Mouse (Mus musculus): ENCODE results near the gene Fto.

Gene Fto

DNA sequence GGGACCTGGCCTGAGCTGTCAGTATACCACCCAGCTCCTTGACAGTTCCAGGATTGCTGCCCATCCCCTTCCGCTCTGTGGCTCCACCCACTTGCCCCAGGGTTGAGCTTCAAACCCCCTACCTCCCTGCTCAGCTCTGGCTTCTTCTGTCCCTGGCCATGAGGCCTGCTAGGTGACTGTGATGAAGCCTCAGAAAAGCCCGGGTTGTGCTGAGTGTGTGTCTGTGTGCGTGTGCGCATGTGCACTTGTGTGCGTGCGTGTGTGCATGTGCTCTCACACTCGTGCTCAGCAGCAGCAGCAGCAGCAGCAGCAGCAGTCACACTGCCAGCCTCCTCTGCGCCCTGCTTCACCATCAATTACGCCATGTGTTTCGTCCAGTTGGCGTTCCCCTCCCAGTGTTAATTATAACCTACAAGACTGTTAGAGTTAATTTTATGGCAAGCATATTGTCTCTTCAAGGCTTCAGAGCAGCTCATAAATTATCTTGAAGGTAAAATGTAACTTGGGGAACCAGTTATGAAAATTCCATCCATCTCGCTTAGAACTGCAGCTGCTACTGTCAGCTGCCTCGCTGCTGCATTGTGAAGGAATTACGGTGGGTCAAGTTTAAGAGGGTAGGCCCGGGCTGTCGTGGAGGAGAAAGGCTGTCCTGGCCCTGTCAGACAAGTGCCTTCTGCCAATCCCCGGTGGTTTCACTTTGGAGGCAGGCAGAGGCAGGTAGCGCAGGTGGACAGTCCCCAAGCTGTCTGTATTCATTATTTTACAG, 219.5 kb downstream of the Fto start:
- DNase-seq: no peak

DNA sequence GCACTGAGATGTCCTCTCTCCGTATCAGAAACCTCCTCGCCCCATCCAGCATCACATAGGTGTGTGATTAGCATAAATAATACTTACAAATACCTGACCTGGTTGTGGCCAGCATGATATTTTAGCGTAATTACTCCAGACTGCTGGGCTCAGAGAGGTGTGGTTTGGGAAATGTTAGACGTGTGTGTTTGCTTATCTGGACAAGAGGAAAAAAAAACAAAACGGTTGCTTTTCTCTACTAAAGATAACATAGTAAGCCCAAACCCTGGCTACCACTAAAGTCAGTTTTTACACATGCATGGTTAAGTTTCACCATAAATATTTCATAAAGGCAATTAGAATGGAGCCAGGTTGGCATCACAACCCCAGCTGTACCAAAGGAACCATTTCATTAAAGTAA, 221.4 kb downstream of the Fto start:
- DNase-seq: no peak

DNA sequence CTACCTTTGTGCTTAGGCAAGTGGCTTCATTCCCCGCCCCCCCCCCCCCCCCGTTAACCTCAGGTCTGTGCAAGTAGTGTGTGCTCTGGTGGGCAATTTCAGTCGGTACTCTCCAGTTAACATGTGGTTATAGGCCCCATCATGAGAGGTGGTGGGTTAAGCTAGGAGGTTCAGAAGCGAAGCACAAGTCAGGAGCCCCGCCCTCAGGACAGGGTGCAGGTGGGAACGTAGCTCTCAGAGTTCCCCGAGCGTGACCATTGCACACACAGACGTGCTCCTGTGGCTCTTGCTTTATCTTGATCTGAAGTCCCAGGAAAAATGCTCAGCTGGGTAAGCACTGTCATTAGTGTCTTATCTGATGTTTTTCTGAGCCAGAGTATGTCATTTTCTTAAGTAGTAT, 224.8 kb downstream of the Fto start:
- DNase-seq: peak; percentile 42

DNA sequence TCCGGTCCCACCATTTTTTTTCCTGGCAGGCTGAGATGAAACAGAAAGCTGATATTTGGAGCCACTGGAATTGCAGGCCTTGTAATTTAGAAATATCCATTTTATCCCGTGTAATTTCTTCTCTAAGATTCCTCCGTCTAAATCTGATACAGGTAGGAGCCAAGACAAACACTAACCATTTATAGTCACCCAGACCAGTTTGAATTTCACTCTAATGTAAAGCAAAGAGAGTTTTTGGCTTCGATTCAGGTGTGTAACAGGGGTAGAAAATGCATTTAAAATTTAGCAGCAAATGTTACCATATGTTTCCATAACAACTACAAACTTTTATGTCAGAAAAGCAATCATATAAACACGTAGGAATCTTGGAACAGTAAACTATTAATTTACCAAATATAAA, 225.6 kb downstream of the Fto start:
- DNase-seq: no peak

DNA sequence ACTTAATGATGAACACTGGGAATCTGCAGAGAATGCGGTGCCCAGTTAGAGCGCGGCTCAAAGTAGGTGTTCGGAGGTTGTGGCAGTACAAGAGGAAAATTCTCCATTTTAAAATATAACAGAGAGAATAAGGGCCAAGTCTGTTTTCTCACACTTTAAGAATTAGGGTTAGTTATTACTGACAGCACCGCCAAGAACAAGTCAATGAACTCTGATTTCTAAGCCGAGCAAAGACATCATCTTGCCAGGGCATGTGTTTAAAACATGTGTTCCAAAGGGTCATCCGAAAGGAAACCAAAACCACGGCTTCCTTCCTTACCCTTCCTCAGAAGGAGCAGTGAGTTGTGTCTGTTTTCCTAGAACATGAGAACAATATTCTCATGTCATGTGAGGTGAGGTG, 226.3 kb downstream of the Fto start:
- DNase-seq: peak; percentile 39

DNA sequence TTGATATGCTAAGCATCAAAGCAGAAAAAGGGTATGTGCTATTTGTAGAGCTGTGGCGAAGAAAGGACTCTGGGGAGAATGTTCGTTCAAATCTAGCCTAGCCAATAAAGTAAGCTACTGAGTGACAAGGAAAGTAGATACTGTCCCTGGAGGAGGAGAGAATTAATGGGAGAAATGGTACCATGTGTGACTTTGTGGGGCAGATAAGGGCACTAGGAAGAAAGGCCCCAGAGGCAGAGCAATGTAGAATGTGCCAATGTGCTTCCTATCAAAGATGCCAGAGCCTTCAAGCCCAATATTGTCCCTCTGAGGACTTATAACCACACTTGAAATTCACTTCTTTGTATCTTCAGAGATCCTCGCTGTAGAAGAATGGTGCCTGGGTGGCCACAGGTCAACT, 227.9 kb downstream of the Fto start:
- no peak for DNase-seq

DNA sequence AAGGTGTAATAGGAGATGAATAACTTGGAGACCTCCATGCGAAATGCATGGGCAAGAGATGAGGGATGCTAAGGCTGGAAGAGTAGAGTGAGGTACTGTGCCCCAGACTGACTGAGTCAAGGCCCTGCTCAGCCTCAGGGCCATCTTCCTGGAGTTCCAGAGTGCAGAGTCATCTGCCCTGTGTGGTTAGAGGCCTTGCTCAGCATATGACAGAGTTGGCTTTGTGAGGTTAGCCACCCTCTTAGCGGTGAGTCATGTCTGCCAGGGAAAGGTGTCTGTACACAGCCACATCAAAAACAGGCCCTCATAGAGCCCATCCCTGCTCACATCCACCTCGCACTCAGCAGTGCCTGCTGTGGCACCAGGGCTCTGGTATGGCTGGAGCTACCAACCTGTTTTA, 232.2 kb downstream of the Fto start:
- no peak for DNase-seq

DNA sequence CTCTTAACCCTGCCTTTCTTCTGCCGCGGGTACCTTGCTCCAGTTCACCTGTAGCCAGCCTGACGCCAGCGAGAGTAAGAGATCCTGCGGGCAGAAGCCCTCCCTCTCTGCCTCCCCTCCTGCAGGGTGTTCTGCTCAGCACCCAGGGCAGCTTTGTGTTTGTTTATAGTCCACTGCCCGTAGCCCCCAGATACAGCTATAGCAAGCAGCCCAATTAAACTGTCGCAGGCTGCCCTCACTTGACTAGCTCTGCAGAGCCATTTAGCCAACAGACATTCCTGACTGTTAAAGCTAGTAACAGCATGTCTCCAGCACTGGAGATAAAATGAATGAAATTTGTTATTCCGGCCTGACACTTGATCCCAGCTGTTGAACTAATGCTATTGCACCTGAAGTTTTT, 233.3 kb downstream of the Fto start:
- DNase-seq: no peak

DNA sequence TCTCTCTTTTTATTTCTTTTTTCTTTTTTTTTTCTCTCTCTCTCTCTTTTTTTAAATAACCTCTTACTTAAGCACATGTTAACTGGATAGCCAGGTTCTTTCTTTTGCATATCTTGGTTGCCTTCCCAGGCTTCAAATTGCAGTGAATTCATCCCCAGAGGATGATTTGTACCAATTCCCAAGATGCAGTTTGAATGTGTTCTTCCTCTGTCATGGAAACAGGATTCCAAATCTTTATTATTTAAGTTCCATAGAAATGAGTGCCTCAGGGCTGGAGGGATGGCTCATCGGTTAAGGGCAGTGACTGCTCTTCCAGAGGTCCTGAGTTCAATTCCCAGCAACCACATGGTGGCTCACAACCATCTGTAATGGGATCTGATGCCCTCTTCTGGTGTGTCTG, 236.8 kb downstream of the Fto start:
- DNase-seq: no peak

DNA sequence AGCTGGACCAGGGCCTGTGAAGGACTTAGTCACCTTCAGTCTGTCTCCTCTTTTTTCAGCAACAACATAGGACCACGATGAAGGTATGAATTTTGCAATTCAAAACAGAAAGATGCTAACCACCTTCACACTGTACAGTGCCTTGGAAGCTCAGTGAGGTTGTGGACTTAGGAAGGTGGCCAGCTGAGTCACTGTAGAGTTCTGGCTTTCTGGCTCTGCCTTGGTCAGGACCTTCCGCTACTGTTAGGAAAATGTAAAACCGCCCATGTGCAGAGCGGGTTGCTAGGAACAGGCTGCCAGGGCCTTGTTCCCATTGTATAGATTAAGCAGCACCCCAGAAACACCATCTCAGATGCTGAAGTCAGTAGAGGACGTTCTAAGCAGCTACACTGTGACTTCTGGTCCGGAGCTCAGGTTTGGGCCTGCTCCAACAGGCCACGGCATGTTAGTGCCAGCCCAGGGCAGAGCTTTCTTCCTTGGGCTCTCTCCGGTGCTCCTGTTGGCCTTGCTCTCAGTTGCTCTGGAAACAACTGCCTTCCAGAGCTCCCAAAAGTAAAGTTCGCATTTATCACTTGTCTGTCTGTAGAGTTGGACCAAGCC, 237.9 kb downstream of the Fto start:
- DNase-seq: no peak

DNA sequence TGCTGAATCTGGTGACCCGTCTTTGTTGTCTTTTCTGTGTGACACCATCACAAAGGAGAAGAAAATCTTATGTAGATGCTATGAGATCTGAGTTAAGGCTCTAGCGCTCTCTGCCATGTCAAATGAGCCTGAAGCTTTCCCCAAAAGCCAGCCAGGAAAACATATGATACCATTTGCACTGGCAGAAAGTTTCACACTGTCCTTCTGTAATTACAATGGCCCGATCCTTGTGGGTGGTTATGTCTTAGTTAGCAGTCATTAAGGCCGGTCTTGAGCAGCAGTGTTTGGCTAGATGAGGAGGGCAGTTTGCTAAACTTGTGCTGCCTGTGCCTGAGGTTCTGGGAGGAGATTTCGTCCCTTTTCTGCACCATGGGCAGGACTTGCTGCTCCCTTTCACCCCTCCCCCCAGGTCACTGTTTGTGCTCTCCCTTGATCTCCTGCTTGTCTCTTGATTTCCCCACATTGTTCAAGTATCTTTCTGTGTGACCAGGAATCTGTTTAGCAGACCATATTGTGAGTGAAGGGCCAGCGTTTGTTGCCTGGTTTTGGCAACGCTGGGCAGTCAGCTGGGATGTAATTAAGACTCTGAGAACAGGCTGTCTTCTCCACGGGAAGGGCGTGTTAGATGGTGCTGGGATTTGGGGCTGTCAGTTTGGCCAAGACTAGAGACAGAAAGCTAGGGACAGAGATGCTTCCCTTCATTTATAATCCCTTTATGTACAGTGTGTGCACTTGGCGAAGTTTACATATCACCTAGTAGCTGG, 238.6 kb downstream of the Fto start:
- no peak for DNase-seq

DNA sequence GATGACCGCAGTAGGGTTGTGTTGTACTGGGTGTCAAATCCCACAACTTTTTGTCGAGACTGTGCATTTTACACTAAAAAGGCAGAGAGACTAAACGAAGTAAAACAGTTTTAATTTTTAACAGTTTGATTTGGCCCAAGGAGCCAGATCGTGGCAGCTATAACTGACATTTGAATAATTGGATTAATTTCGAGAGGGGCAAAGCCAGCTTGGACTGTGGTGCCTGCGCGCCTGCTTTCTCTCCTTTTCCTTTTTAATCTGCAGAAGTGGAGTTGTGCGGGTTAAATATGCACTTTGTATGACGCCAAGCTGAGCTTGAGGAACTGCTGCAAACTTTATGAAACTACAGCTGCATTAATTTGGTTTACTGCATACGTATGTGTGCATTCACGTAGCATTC, 239.3 kb downstream of the Fto start:
- DNase-seq: no peak

DNA sequence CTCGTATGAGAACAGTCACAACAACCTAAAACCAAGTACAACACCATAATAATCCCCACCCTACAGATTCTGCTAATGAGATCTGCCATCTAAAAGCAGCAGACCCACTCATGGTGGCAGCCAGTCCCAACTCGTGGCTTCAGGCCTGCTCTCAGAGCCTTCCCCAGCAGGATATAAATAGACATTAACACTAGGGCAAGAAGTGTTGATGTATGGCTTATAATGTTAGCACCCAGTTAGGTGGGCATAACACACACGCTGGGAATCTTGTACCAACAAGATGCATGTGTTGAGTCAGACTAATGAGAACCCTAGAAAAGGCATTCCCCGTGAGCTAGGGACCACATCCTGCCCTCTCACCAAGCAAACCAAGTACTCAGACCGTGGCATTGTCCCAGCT, 240.1 kb downstream of the Fto start:
- DNase-seq: no peak

DNA sequence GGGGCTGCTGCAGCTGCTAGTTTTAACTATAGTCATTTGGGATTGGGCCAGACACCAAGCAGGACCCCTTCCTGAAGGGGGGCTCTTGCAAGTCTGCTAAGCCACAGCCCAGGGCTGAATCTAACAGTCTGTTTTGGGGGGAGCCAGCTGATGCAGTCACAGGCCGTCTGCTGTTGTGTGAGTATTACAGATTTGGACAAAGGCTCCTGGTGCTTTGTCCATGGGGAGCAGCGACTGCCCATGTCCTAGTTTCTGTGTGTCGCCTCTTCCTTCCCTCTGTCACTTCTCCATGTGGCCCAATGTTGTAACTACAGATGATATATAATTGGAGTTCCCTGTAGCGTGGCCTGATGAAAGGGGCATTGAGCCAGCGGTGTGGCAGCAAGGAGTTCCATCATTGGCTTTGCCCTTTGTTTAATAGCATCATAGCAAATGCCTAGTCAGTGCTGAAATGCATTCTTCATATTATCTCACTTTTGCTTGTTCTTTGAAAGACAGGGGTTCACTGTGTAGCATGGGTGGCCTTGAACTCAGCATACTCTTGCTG, 243.8 kb downstream of the Fto start:
- no peak for DNase-seq

DNA sequence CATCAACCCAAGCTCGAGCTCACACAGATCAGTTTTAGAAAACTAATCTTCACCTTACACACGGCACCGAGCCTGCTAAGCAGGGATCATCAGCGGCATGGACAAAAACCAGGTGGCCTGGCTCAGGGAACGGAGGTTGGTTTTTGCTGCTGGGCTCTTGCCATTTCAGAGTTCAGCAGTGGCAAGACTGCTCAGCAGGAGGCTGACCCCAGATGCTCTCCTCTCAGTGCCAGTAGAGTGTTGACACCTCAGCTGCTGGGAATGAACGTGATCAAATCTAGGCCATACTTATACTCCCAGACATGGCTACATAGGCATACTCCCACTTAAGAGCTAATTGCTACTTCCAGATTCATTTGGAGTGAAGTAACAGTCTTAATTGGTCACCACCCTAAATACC, 245.1 kb downstream of the Fto start:
- peak; percentile 36 for DNase-seq

DNA sequence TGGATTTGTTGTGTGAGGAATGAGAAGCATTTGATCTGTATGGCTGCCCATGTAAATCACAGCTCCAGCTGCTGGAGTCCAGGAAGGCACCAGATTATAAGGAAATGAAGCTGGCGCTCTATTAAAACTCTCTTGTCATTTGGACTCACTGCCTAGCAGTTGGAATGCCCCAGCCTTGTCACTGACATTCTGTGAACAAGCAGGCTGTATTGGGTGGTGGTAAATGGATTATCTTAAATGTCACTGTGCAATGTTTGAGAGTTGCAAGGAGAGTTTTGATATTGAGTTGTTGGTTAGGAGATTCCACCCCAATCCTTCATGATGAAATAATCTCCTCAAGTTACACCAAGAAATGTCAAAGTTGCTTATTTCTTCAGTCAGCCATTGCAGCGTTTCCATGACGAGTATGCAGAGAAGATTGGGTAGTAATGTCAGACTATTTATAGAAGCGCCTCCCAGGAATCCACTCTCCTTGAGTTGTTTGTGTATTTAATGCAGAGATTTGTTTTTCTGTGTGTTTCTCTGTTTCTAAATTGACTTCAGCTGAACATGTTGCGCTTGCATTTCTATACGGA, 246.8 kb downstream of the Fto start:
- DNase-seq: no peak

DNA sequence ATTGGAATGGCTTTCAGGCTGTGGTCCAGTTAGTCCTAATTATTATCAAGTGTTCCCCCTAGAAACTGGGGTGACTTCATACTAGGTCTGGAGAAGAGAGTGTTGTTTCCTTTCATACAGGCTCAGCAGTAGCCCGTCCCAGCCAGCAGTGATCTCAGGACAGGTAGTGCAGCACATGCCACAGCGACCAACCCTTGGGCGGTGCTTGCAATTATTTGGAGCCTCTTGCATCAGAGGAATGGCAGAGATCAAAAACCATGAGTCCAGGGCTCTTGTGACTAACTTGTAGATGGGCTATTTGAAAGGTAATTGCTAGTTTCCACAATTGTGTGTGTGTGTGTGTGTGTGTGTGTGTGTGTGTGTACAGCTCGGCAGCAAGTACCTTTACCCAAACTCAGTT, 247.9 kb downstream of the Fto start:
- no peak for DNase-seq

DNA sequence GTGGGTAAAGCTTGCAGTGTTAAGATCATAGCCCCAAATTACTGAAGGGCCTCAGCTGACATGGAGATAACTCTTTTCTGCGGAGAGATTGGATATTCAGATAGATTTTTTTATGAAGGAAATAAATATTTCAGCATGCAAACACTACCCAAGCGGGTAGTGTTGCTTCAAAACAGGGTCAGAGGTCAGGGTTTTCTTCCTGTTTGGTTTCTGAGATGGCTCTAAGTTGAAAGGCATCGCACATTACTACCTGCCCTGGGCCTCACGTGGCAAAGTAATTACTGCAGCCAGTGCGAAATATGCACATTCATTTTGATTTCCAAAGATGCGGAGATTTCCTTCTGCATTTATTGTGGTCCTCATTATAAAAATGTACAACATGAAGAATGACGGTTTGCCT, 249.3 kb downstream of the Fto start:
- DNase-seq: no peak

DNA sequence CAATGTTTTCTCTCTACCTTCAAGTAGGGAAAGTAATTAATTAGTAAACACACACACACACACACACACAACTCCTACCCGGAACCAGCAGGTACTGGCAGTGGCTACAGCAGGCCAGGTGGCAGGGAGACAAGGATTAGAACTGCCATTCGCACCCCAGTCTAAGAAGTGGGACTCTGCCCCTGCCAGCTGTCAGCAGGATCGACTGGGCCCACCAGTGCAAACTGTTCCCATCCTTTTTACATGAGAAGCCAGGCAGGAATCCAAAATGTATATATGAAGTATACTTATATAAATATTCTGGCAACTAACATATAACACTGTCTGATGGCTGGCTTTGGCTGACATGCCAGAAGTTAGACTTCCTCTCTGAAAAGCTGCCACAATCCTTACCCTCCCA, 250.0 kb downstream of the Fto start:
- DNase-seq: no peak

DNA sequence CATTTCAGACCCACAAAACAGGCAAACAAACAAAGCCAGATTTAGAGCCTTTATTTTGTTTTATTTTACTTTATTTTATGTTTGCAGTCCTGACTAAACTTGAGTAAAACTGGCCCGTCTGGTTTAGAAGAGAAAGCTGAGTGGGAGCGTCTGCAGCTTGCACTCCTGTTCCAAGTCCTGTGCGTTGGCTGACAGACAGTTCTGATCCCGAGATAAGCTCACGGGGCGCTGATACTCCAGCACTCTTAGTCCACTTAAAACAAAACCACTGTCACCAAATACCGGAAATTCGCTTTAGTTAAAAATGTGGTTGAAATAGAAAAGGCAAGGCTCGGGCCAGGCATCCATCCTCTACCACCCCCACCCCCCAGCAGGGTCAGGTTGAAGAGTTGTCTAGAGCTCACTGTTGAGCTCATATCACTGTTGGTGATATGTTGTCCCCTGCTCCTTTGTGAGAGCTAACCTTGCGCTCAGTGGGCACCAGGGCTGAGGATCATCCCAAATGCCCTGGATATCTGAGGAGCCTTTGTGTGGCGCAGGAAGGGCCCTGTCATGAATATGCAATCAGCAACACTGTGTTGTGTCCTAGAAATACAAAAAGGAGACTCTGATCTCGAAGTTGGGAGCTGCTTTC, 252.7 kb downstream of the Fto start:
- no peak for DNase-seq

DNA sequence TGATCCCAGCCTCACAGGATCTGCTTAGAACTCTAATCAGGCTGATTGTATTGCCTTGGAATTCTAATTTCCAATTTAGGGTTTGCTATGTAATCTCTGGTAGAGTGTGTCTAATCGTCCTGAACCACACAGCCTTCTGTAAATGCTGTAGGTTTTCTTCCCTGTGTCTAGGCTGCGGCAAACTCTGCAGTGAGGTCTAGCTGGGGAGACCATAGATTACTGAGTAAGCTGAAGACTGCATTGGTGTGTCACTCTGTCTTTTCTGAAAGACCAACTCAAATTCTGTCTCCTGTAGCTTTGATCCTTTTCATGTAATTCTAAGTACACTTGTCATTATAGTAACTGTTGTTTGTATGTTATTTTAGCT, 253.2 kb downstream of the Fto start:
- no peak for DNase-seq

DNA sequence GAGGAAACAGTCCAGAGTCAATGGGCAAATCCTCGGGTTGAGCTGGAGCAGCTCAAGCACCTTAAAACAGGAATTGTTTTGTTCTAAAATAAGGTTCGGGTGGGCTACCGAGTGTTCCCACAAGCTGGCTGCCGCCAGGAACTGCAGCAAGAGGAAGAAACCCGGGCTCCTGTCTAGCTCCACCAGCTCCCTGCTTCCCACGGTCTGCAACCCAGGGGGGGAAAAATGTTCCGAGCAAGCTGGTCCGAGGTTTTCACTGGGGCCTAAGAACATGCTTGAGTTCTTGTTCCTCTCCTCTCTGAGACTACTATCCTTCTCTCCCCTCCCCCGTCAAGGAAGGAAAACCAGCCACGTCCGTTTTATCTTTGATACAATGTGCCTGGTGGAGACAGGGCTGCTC, 256.5 kb downstream of the Fto start:
- no peak for DNase-seq

DNA sequence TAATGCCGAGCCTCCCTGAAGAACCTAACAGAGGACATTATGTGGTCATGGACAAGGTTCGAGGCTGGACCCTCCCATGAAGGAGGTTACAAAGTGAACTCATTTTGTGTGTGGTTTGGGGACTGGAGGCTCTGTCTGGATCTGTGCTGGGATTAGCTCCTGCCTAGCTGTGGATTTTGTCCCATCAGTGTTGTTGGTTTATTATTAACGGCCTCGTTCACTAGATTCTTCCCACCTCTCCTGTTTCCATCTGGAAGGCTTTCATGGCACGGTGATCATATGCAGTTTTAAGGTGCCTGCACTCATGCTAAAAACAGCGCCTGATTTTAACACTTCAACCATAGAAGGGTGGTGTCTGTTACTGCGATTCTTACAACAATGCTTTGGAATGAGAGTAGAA, 257.5 kb downstream of the Fto start:
- DNase-seq: peak; percentile 50

Measured in kidney, adult 11 months (tissue).